Mouse (Mus musculus) hindbrain, embryonic 15.5 days (tissue): Measurements from ENCODE around the gene Eci3. TPM values are rescaled to one million over a fixed set of nuclear protein-coding genes. Genes with fewer than 3 reads are reported as not detected.
"Not testable (repeated sequence)": the region's sequence is repeated elsewhere in the genome, so short reads cannot be mapped to it uniquely, and the experiment has no call there.

Experiments
- ATAC-seq: fragments of 200-750 bp; cut with Nextera tagmentation; 2 replicates; pipeline ENCODE4 v1.8.0; 2017; ENCODE audit warnings: low read depth, moderate number of reproducible peaks, moderate TSS enrichment; ENCODE audit not compliant: low FRiP score
- H3K27ac ChIP-seq: fragments of 300-500 bp; sonication (generic); replicated peaks from 2 replicates; pipeline ENCODE4 v1.5.1; 2015; ENCODE audit warnings: mild to moderate bottlenecking, inconsistent platforms
- H3K27me3 ChIP-seq: fragments of 300-500 bp; sonication (generic); 2 replicates; pipeline ENCODE4 v1.6.1; 2015; ENCODE audit warnings: control low read depth, inconsistent platforms
- H3K36me3 ChIP-seq: fragments of 300-500 bp; sonication (generic); 2 replicates; pipeline ENCODE4 v1.6.1; 2015; ENCODE audit warnings: control low read depth, inconsistent platforms
- H3K4me1 ChIP-seq: fragments of 300-500 bp; sonication (generic); replicated peaks from 2 replicates; pipeline ENCODE4 v1.6.1; 2015; ENCODE audit warnings: control low read depth, inconsistent platforms
- H3K4me2 ChIP-seq: fragments of 300-500 bp; sonication (generic); 2 replicates; pipeline ENCODE4 v1.6.1; 2015; ENCODE audit warnings: moderate library complexity, mild to moderate bottlenecking, inconsistent platforms
- H3K4me3 ChIP-seq: fragments of 300-500 bp; sonication (generic); 2 replicates; pipeline ENCODE4 v1.5.1; 2015; ENCODE audit warnings: mild to moderate bottlenecking, inconsistent platforms
- H3K9ac ChIP-seq: fragments of 300-500 bp; sonication (generic); 2 replicates; pipeline ENCODE4 v1.6.1; 2015; ENCODE audit warnings: inconsistent platforms
- H3K9me3 ChIP-seq: fragments of 300-500 bp; sonication (generic); 2 replicates; pipeline ENCODE4 v1.6.1; 2016; ENCODE audit warnings: control low read depth, inconsistent platforms
- WGBS: fragments of 180-500 bp; shearing (Covaris S2); methylation state at CpG from one replicate; pipeline ENCODE4 v1.1.7; 2015; 5-methylcytosine and 5-hydroxymethylcytosine counted together
- polyA plus RNA-seq: library from polyadenylated mRNA; unstranded; fragments of >200 nt; fragmentation: Nextera tagmentation; extraction: Ambion mirVana; gene quantifications from 2 replicates; pipeline ENCODE4 v1.2.1, GENCODE M21; 2015

Gene Eci3
- polyA plus RNA-seq, 1 experiment from 2014 or later, result 0.78 TPM

GRCm38 (mm10) chr13:34973149-34973548, 9.5 kb upstream of the Eci3 start:
- WGBS, result 67% methylated on average over 1 of the region's 1 CpGs
- H3K9ac ChIP-seq, result no peak overlapping the region
- H3K4me2 ChIP-seq, result no peak overlapping the region
- peaks cover 10% of the 10 kb centered on the region for H3K36me3 ChIP-seq
- no peaks in the 10 kb centered on the region for H3K27me3 ChIP-seq
- no peaks in the 10 kb centered on the region for H3K9me3 ChIP-seq
- H3K27ac ChIP-seq, result no peak overlapping the region
- no peaks in the 10 kb centered on the region for H3K4me1 ChIP-seq
- H3K4me3 ChIP-seq, result no peak overlapping the region
- ATAC-seq, result no peak

DNA sequence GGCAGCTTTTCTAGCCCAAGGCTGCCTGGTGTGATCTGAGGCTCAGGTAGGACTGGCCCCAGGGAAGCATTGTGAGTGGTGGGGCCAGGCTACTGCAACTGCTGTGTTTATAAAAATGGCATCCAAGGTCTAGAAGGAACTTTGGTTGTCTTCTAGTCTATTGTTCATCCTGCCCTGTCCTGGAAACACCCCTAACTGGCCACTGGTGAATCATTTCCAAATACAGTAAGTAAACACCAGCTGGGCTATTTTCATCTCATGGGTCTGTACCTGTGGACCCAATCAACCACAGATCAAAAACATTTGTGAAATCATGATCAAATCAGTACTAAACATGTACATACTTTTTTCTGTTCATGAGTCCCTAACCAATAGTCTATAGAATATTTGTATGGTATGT, 8.8 kb upstream of the Eci3 start:
- not testable (repeated sequence) for H3K4me1 ChIP-seq, H3K27ac ChIP-seq, H3K9me3 ChIP-seq, H3K27me3 ChIP-seq, H3K9ac ChIP-seq, ATAC-seq, H3K4me3 ChIP-seq, H3K36me3 ChIP-seq, H3K4me2 ChIP-seq

DNA sequence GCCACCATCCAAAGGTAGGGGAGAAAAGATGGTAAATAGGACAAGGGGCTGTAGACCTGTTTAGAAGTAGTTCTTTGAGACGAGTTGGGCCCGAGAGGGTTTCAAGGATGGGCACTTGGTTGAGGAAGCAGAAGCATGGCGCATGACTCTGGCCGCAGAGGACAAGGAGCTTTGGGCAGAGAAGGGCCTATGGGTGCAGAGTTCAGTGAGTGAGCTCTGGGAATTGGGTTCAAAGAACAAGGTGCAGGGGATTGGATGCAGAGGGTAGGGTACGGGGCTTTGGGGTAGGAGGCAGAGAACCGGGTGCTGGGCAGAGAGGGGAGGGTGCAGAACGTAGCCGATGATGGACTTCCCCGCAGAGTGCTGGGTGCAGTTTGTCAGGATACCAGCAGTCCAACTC, 2.0 kb upstream of the Eci3 start:
- H3K36me3 ChIP-seq, H3K4me3 ChIP-seq, H3K9ac ChIP-seq, H3K4me2 ChIP-seq, H3K9me3 ChIP-seq, H3K27ac ChIP-seq, H3K27me3 ChIP-seq: not testable (repeated sequence)
- WGBS, result 77% methylated on average over 9 of the region's 9 CpGs
- 0 out of 2 replicates have a peak, but pooled peaks have one; percentile 23 for ATAC-seq
- H3K4me1 ChIP-seq, result peaks cover 18% of the 10 kb centered on the region

- Histone ChIP-seq H3K9ac (no peak overlapping the region), H3K27ac (no peak overlapping the region), H3K36me3 (no peaks in the 10 kb centered on the region), H3K9me3 (no peaks in the 10 kb centered on the region), H3K4me1 (peaks cover 18% of the 10 kb centered on the region), H3K4me2 (peak overlapping the region; percentile 79), H3K27me3 (0 out of 2 replicates have a peak, but pooled peaks cover 5% of the 10 kb centered on the region), H3K4me3 (peak overlapping the region; percentile 41)
- WGBS, result 4% methylated on average over 5 of the region's 5 CpGs
- ATAC-seq, result no peak
Measured at GRCm38 (mm10) chr13:34964866-34965265, 1.3 kb upstream of the Eci3 start.

GRCm38 (mm10) chr13:34964419-34964818, 809 bp upstream of the Eci3 start:
- Histone ChIP-seq H3K36me3 (no peaks in the 10 kb centered on the region), H3K4me3 (peak overlapping the region; percentile 41), H3K27me3 (0 out of 2 replicates have a peak, but pooled peaks cover 5% of the 10 kb centered on the region), H3K4me1 (peaks cover 18% of the 10 kb centered on the region), H3K9me3 (no peaks in the 10 kb centered on the region), H3K27ac (no peak overlapping the region), H3K9ac (peak overlapping the region; percentile 30; the same call in 1 of the 2 replicates), H3K4me2 (peak overlapping the region; percentile 79)
- WGBS, result 3% methylated on average over 14 of the region's 14 CpGs
- ATAC-seq, result no peak

DNA sequence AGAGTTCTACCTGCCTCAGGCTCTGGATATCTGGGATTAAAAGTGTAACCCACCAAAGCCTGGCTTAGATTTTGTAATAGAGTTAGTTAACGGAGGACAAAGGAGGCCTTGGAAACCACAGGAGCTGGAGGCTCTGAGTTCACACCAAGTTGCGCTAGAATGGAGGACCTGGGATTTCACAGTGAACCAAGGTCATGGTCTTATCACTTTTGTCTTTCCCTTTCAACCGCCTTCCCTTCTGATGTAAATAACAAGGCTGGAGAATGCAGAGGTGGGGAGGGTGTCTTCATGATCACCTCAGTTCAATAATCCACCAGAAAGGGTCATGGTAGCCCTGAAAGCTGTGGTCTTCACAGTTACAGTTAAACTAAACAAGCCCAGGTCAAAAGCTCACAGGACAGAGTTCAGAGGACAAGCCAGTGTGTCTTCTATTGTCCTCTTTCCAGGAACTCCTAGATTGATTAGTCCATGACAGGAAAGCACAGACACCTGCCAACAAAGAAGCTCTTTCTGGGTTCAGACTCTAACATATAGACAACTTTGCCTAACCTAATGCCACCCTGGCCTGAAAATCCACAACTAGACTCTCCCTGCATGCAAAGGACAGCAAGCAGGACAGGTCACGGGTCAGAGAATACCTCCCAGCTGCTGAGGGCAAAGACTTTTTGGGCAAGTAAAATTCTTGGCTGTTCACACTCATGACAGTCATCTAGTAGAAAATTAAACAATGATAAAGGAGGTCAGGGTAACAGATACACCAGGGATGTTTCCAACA, 2.4 kb downstream of the Eci3 start:
- peaks cover 18% of the 10 kb centered on the region for H3K4me1 ChIP-seq
- ATAC-seq, result no peak

DNA sequence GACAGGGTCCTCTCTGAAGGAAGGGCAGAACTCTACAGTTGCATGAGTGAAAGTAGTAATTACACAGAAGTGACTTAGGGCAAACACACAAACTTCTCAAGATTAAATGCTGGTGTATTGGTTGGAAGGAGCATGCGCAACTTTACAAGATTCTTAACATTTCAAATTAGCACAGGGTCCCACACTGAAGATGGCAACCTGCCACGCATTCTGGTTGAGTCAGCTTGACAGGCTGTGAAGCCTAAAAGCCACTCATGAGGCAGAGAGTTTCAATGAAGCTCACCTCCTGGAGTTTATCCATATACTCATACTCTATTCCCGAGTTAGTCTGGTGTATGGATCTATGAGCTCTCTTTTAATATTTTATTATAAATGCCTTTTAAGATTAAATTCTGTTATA, 5.5 kb downstream of the Eci3 start:
- not testable (repeated sequence) for H3K27ac ChIP-seq, H3K36me3 ChIP-seq, H3K4me2 ChIP-seq, H3K9ac ChIP-seq, H3K9me3 ChIP-seq, H3K4me3 ChIP-seq, H3K27me3 ChIP-seq, ATAC-seq, H3K4me1 ChIP-seq
- WGBS, result 85% methylated on average over 3 of the region's 3 CpGs

More for the DNA sequence above, 2.4 kb downstream of the Eci3 start:
- no peaks in the 10 kb centered on the region for H3K36me3 ChIP-seq
- 85% methylated on average over 4 of the region's 4 CpGs for WGBS
- H3K27ac ChIP-seq, result no peak overlapping the region
- H3K4me2 ChIP-seq, result no peak overlapping the region
- 0 out of 2 replicates have a peak, but pooled peaks cover 5% of the 10 kb centered on the region for H3K27me3 ChIP-seq
- no peak overlapping the region for H3K9ac ChIP-seq
- no peak overlapping the region for H3K4me3 ChIP-seq
- no peaks in the 10 kb centered on the region for H3K9me3 ChIP-seq

- ATAC-seq, result no peak
- no peaks in the 10 kb centered on the region for H3K4me1 ChIP-seq
Measured at GRCm38 (mm10) chr13:34956901-34957300, 6.7 kb downstream of the Eci3 start.

DNA sequence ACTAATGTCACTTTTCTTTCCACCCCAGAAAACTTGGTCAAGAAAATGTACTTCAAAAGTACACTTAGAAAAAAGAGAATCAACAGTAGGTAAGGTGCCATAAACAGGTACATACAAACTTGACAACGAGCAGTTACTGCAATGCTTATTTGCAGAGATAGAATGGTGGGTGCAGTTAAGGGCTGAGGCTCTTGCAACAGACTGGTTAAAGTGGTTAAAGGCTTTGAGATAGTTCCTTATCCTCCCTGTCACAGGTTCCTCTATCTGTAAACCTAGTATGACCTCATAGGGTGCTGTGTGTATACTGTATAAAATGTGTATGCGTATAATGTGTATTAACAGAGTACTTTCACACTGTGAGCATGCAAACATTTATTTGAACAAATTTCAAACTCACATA, 12.2 kb downstream of the Eci3 start:
- ATAC-seq, H3K27me3 ChIP-seq, H3K9ac ChIP-seq, H3K4me1 ChIP-seq, H3K4me3 ChIP-seq, H3K9me3 ChIP-seq, H3K36me3 ChIP-seq, H3K27ac ChIP-seq, H3K4me2 ChIP-seq: not testable (repeated sequence)
- WGBS, result 97% methylated on average over 2 of the region's 2 CpGs

More at GRCm38 (mm10) chr13:34956901-34957300, 6.7 kb downstream of the Eci3 start:
- Histone ChIP-seq H3K9ac (no peak overlapping the region), H3K9me3 (no peaks in the 10 kb centered on the region), H3K27me3 (no peaks in the 10 kb centered on the region), H3K27ac (no peak overlapping the region), H3K4me3 (no peak overlapping the region), H3K36me3 (no peaks in the 10 kb centered on the region), H3K4me2 (no peak overlapping the region)
- WGBS, result 87% methylated on average over 4 of the region's 4 CpGs

DNA sequence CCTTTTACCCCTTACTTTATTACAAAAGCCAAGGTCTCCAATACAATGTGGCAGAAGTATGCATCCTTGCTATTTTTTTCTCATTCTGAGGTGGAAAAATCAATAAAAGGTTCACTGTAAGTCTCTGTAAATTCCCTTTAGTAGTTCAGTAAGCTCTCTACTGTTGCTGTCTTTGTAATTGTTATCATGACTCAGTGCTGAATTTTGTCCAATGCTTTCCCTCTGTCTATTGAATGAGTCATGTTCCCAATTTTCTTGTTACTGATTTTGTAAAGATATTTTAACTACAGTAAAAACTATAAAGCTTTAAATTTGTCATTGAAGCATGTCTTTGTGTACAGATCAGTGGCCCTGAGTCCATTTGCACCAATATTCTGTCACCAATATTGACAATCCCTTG, 21.2 kb downstream of the Eci3 start:
- no peak overlapping the region for H3K4me2 ChIP-seq
- ATAC-seq, result no peak
- no peaks in the 10 kb centered on the region for H3K36me3 ChIP-seq
- no peak overlapping the region for H3K9ac ChIP-seq
- no peak overlapping the region for H3K27ac ChIP-seq
- no peak overlapping the region for H3K4me3 ChIP-seq
- no peaks in the 10 kb centered on the region for H3K9me3 ChIP-seq
- no peaks in the 10 kb centered on the region for H3K27me3 ChIP-seq
- H3K4me1 ChIP-seq, result no peaks in the 10 kb centered on the region

DNA sequence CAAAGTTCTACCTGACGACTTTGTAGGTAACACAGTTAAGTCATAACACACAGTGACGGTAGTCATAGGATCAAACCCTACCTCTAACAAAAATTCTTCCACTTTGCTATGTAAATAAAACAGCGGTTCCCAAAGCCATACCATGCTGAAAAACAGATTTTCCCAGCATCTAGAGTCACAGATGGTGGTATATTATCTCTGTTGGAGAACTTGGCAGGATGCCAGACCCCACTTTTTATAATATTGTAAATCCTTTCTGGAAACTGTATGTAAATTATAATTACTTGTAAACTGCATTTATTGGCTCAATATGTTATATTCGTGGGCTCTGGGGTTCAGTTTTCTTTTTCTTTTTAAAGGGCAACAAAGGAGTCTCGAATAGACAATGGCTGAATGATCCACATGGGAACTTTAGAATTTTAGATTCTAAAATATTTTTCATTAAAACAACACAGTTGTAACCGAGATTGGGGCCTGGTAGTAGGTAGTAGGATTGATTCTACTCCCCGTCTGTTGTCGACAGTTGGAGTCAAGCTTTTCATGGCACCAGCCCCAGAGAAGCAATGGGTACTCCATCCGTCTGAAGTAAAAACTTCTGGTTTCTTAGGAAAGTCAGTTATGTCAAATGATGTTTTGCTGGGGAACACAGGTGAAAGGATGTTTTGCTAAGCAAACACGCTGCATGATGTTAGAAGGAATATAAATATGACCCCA, 28.5 kb downstream of the Eci3 start:
- Histone ChIP-seq H3K27me3 (no peaks in the 10 kb centered on the region), H3K27ac (no peak overlapping the region), H3K36me3 (no peaks in the 10 kb centered on the region), H3K4me2 (no peak overlapping the region), H3K4me3 (no peak overlapping the region), H3K9me3 (no peaks in the 10 kb centered on the region), H3K9ac (no peak overlapping the region), H3K4me1 (no peaks in the 10 kb centered on the region)
- WGBS, result 69% methylated on average over 10 of the region's 10 CpGs
- no peak for ATAC-seq

DNA sequence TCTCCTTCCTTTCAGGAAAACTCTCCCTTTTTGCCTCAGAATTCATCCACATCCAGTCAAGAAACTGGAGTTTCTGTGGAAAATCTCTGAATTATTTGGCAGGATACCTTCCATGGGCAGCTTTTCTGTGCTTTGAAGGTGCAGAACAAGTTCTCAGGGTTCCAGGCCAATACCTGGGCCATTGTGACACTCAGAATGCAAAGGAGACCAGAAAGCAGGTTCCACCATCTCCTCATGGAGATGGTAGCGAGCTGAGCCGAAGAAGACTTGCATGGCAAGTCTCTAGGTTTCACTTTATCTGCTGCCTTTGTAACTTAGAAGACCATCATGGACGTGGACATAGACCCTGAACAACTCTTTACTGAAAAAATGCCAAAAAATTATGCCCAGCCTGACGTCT, 39.4 kb downstream of the Eci3 start, which contains the start of the genes Fam217a and 4933417A18Rik:
Gene Fam217a, minus strand, starts transcription at position 101 of the 400 bp plus-strand sequence.
Gene 4933417A18Rik, plus strand, starts transcription at position 200 of the 400 bp plus-strand sequence.
- 83% methylated on average over 4 of the region's 4 CpGs for WGBS
- Histone ChIP-seq H3K36me3 (no peaks in the 10 kb centered on the region), H3K9ac (no peak within 1 kb of the TSS), H3K4me3 (no peak within 1 kb of the TSS), H3K27me3 (no peaks in the 10 kb centered on the region), H3K4me2 (no peak within 1 kb of the TSS), H3K4me1 (no peaks in the 10 kb centered on the region), H3K9me3 (no peaks in the 10 kb centered on the region), H3K27ac (no peak within 1 kb of the TSS)
- no peak for ATAC-seq
